Mouse (Mus musculus) CH12.LX (cell line): ENCODE data around the gene Wrnip1.

Experiments
- CHD2 ChIP-seq: IDR thresholded peaks from 2 replicates; pipeline ENCODE4 v1.6.1; 2011; ENCODE audit warnings: low read length, improper control_type of control experiment
- CTCF ChIP-seq, 2 experiments: IDR thresholded peaks in 1 of 2; conservative IDR thresholded peaks in 1 of 2; 2 replicates each; pipeline ENCODE4 v1.5.1; 2011 to 2012; ENCODE audit warnings: low read depth in 2 of 2, low read length in 2 of 2, improper control_type of control experiment in 1 of 2, inconsistent platforms in 1 of 2, mild to moderate bottlenecking in 1 of 2, moderate library complexity in 1 of 2
- E2F4 ChIP-seq: IDR thresholded peaks from 2 replicates; pipeline ENCODE4 v1.6.1; 2011; ENCODE audit warnings: low read depth, low read length, improper control_type of control experiment; ENCODE audit not compliant: insufficient replicate concordance
- ELF1 ChIP-seq: IDR thresholded peaks from 2 replicates; pipeline ENCODE4 v1.6.1; 2014; ENCODE audit warnings: low read depth, mild to moderate bottlenecking, inconsistent platforms, low read length, improper control_type of control experiment
- EP300 ChIP-seq: IDR thresholded peaks from 2 replicates; pipeline ENCODE4 v1.6.1; 2011; ENCODE audit warnings: low read length, improper control_type of control experiment
- POLR2A ChIP-seq: IDR thresholded peaks from 2 replicates; pipeline ENCODE4 v1.6.1; 2011; ENCODE audit warnings: low read depth, mild to moderate bottlenecking, improper control_type of control experiment, low read length
- SMC3 ChIP-seq: IDR thresholded peaks from 2 replicates; pipeline ENCODE4 v1.6.1; 2011; ENCODE audit warnings: low read depth, low read length, improper control_type of control experiment
- USF2 ChIP-seq: conservative IDR thresholded peaks from 2 replicates; pipeline ENCODE4 v1.6.1; 2011; ENCODE audit warnings: low read depth, low read length, improper control_type of control experiment

DNA sequence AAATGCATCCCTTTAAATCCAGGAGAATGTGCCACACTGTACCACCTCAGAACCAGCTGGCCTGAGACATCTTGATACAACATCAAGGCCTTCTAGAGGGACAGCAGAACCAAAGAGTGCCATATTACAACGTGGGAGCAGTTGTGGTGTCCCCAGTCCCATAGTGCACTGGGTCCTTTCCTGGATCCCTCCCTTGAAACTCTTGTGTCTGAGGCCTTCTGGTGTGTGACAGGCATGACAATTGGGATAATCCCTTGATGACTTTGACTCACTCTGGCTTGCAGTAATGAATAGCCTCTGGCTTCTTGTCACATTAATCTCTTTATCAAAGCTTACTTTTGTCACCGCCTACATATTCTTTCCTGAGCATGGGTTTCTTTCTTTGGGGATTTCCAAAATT is 65.2 kb downstream of the Wrnip1 start:
- TF ChIP-seq USF2 (no peak), CTCF (conservative IDR thresholded peaks at IDR 0.05 in 1 of 2, IDR thresholded peaks at IDR 0.05 in 1 of 2; ENCODE audit: low read depth in 2 of 2, low read length in 2 of 2) (no peak), POLR2A (no peak), CHD2 (no peak), ELF1 (no peak), EP300 (no peak), SMC3 (no peak), E2F4 (no peak)
